Mouse (Mus musculus): ENCODE measurements at regions not wholly inside any gene's neighbourhood (a gene's known extent, or its start where the extent isn't known, plus 50 kb on each side); places are given as distances from the start of the nearest gene placed in this dataset.
A peak's percentile ranks its signal among the peaks of the same experiment; 100 is the strongest.

GRCm38 (mm10) chr4:124332416-124332815, 278.2 kb downstream of the 3100002H09Rik start:
- Histone ChIP-seq H3K4me3 (no peak overlapping the region), H3K4me1 (no peaks in the 10 kb centered on the region), H3K36me3 (replicated peaks) (no peaks in the 10 kb centered on the region), H3K27me3 (replicated peaks; ENCODE audit: low read depth, poor library complexity, severe bottlenecking) (no peaks in the 10 kb centered on the region; the same call in none of the 2 replicates), H3K27ac (replicated peaks) (no peak overlapping the region), H3K9me3 (no peaks in the 10 kb centered on the region)
- 91% methylated on average over 12 of the region's 12 CpGs for WGBS
- no peak for DNase-seq (ENCODE audit: low spot score)

- no peaks in the 10 kb centered on the region for H3K36me3 ChIP-seq (replicated peaks)
- H3K9me3 ChIP-seq, result no peaks in the 10 kb centered on the region
- no peak overlapping the region for H3K27ac ChIP-seq (replicated peaks)
- no peaks in the 10 kb centered on the region; the same call in none of the 2 replicates for H3K27me3 ChIP-seq (replicated peaks; ENCODE audit: low read depth, poor library complexity, severe bottlenecking)
- no peak overlapping the region for H3K4me3 ChIP-seq
- H3K4me1 ChIP-seq, result no peaks in the 10 kb centered on the region
- no peak for DNase-seq (ENCODE audit: low spot score)
- 49% methylated on average over 15 of the region's 15 CpGs for WGBS
Measured at GRCm38 (mm10) chr4:124329107-124329771, 281.4 kb downstream of the 3100002H09Rik start.

GRCm38 (mm10) chr4:124326301-124326700, 284.3 kb downstream of the 3100002H09Rik start:
- no peak for DNase-seq (ENCODE audit: low spot score)
- WGBS, result 92% methylated on average over 9 of the region's 9 CpGs
- Histone ChIP-seq H3K36me3 (replicated peaks) (no peaks in the 10 kb centered on the region), H3K4me1 (no peaks in the 10 kb centered on the region), H3K4me3 (no peak overlapping the region), H3K27me3 (replicated peaks; ENCODE audit: low read depth, poor library complexity, severe bottlenecking) (peaks cover 9% of the 10 kb centered on the region; the same call in 1 of the 2 replicates), H3K27ac (replicated peaks) (no peak overlapping the region), H3K9me3 (no peaks in the 10 kb centered on the region)

GRCm38 (mm10) chr4:124323589-124323988, 287.0 kb downstream of the 3100002H09Rik start:
- WGBS, result 70% methylated on average over 3 of the region's 3 CpGs
- DNase-seq (ENCODE audit: low spot score), result no peak
- 0 out of 2 replicates have a peak, but pooled peaks cover 9% of the 10 kb centered on the region for H3K27me3 ChIP-seq (replicated peaks; ENCODE audit: low read depth, poor library complexity, severe bottlenecking)

GRCm38 (mm10) chr4:124321221-124321620, 289.4 kb downstream of the 3100002H09Rik start:
- H3K9me3 ChIP-seq, result no peaks in the 10 kb centered on the region
- H3K36me3 ChIP-seq (replicated peaks), result no peaks in the 10 kb centered on the region
- H3K4me3 ChIP-seq, result no peak overlapping the region
- 70% methylated on average over 7 of the region's 7 CpGs for WGBS
- no peak overlapping the region for H3K27ac ChIP-seq (replicated peaks)
- no peaks in the 10 kb centered on the region for H3K4me1 ChIP-seq
- no peak for DNase-seq (ENCODE audit: low spot score)
- peaks cover 31% of the 10 kb centered on the region for H3K27me3 ChIP-seq (replicated peaks; ENCODE audit: low read depth, poor library complexity, severe bottlenecking)

More at GRCm38 (mm10) chr4:124323589-124323988, 287.0 kb downstream of the 3100002H09Rik start:
- Histone ChIP-seq H3K9me3 (no peaks in the 10 kb centered on the region), H3K4me1 (no peaks in the 10 kb centered on the region), H3K27ac (replicated peaks) (no peak overlapping the region), H3K36me3 (replicated peaks) (no peaks in the 10 kb centered on the region), H3K4me3 (no peak overlapping the region)

GRCm38 (mm10) chr4:124317042-124317441, 293.6 kb downstream of the 3100002H09Rik start:
- Histone ChIP-seq H3K4me3 (no peak overlapping the region), H3K27me3 (replicated peaks; ENCODE audit: low read depth, poor library complexity, severe bottlenecking) (peaks cover 23% of the 10 kb centered on the region), H3K9me3 (no peaks in the 10 kb centered on the region), H3K27ac (replicated peaks) (no peak overlapping the region), H3K36me3 (replicated peaks) (no peaks in the 10 kb centered on the region), H3K4me1 (no peaks in the 10 kb centered on the region)
- 28% methylated on average over 4 of the region's 4 CpGs for WGBS
- DNase-seq (ENCODE audit: low spot score), result peak; percentile 76

GRCm38 (mm10) chr4:124311657-124312056, 298.9 kb downstream of the 3100002H09Rik start:
- H3K36me3 ChIP-seq (replicated peaks), result no peaks in the 10 kb centered on the region
- DNase-seq (ENCODE audit: low spot score), result no peak
- no peak overlapping the region for H3K4me3 ChIP-seq
- no peak overlapping the region for H3K27ac ChIP-seq (replicated peaks)
- no peaks in the 10 kb centered on the region for H3K9me3 ChIP-seq
- peaks cover 28% of the 10 kb centered on the region for H3K4me1 ChIP-seq
- H3K27me3 ChIP-seq (replicated peaks; ENCODE audit: low read depth, poor library complexity, severe bottlenecking), result peaks cover 36% of the 10 kb centered on the region
- WGBS, result 82% methylated on average over 5 of the region's 5 CpGs

- WGBS, result 49% methylated on average over 10 of the region's 10 CpGs
- peak; percentile 41 for DNase-seq (ENCODE audit: low spot score)
- H3K27me3 ChIP-seq (replicated peaks; ENCODE audit: low read depth, poor library complexity, severe bottlenecking), result peaks cover 39% of the 10 kb centered on the region
- H3K36me3 ChIP-seq (replicated peaks), result no peaks in the 10 kb centered on the region
- peaks cover 28% of the 10 kb centered on the region for H3K4me1 ChIP-seq
- H3K27ac ChIP-seq (replicated peaks), result no peak overlapping the region
- no peak overlapping the region for H3K4me3 ChIP-seq
- no peaks in the 10 kb centered on the region for H3K9me3 ChIP-seq
Measured at GRCm38 (mm10) chr4:124310594-124310993, 300.0 kb downstream of the 3100002H09Rik start.

GRCm38 (mm10) chr4:124305871-124306555, 304.6 kb downstream of the 3100002H09Rik start:
- Histone ChIP-seq H3K36me3 (replicated peaks) (no peaks in the 10 kb centered on the region), H3K27ac (replicated peaks) (no peak overlapping the region), H3K4me3 (no peak overlapping the region), H3K9me3 (no peaks in the 10 kb centered on the region), H3K27me3 (replicated peaks; ENCODE audit: low read depth, poor library complexity, severe bottlenecking) (peaks cover 71% of the 10 kb centered on the region), H3K4me1 (peaks cover 29% of the 10 kb centered on the region)
- WGBS, result 69% methylated on average over 10 of the region's 10 CpGs
- no peak for DNase-seq (ENCODE audit: low spot score)

GRCm38 (mm10) chr4:124302950-124303349, 307.7 kb downstream of the 3100002H09Rik start:
- peaks cover 63% of the 10 kb centered on the region for H3K27me3 ChIP-seq (replicated peaks; ENCODE audit: low read depth, poor library complexity, severe bottlenecking)
- H3K36me3 ChIP-seq (replicated peaks), result no peaks in the 10 kb centered on the region
- H3K4me3 ChIP-seq, result no peak overlapping the region
- no peaks in the 10 kb centered on the region for H3K9me3 ChIP-seq
- no peak overlapping the region for H3K27ac ChIP-seq (replicated peaks)
- no peak for DNase-seq (ENCODE audit: low spot score)
- peaks cover 29% of the 10 kb centered on the region for H3K4me1 ChIP-seq
- 60% methylated on average over 7 of the region's 7 CpGs for WGBS

GRCm38 (mm10) chr4:124298667-124299437, 311.8 kb downstream of the 3100002H09Rik start:
- DNase-seq (ENCODE audit: low spot score), result peak; percentile 70
- Histone ChIP-seq H3K4me1 (peaks cover 44% of the 10 kb centered on the region), H3K27ac (replicated peaks) (no peak overlapping the region), H3K27me3 (replicated peaks; ENCODE audit: low read depth, poor library complexity, severe bottlenecking) (peaks cover 51% of the 10 kb centered on the region), H3K36me3 (replicated peaks) (no peaks in the 10 kb centered on the region), H3K4me3 (no peak overlapping the region), H3K9me3 (no peaks in the 10 kb centered on the region)
- WGBS, result 16% methylated on average over 10 of the region's 10 CpGs

- peak overlapping the region; percentile 18; the same call in 1 of the 2 replicates for H3K4me3 ChIP-seq
- H3K9me3 ChIP-seq, result no peaks in the 10 kb centered on the region
- 36% methylated on average over 17 of the region's 17 CpGs for WGBS
- DNase-seq (ENCODE audit: low spot score), result peak; percentile 46
- peaks cover 17% of the 10 kb centered on the region; the same call in 1 of the 2 replicates for H3K27me3 ChIP-seq (replicated peaks; ENCODE audit: low read depth, poor library complexity, severe bottlenecking)
- H3K36me3 ChIP-seq (replicated peaks), result no peaks in the 10 kb centered on the region
- peaks cover 25% of the 10 kb centered on the region for H3K4me1 ChIP-seq
- H3K27ac ChIP-seq (replicated peaks), result peak overlapping the region; percentile 69
Measured at GRCm38 (mm10) chr4:124292254-124292653, 318.3 kb downstream of the 3100002H09Rik start.
